Mouse (Mus musculus): Measurements from ENCODE around the gene Snx29. TPM values are rescaled to one million over a fixed set of nuclear protein-coding genes. Genes with fewer than 3 reads are reported as not detected.

The Snx29 gene
- polyA plus RNA-seq, 1 experiment from 2014 or later: 12.1 TPM

- Histone ChIP-seq H3K36me3 (replicated peaks) (no peaks in the 10 kb centered on the region), H3K9me3 (no peaks in the 10 kb centered on the region), H3K4me3 (no peak overlapping the region), H3K27ac (replicated peaks) (no peak overlapping the region), H3K27me3 (replicated peaks; ENCODE audit: low read depth, poor library complexity, severe bottlenecking) (no peaks in the 10 kb centered on the region), H3K4me1 (peaks cover 19% of the 10 kb centered on the region)
- 54% methylated on average over 4 of the region's 4 CpGs for WGBS
- no peak for DNase-seq (ENCODE audit: low spot score)
These were observed 46.5 kb downstream of the Snx29 start for GRCm38 (mm10) chr16:11369162-11369561.

- Histone ChIP-seq H3K36me3 (replicated peaks) (no peaks in the 10 kb centered on the region), H3K27ac (replicated peaks) (no peak overlapping the region), H3K27me3 (replicated peaks; ENCODE audit: low read depth, poor library complexity, severe bottlenecking) (no peaks in the 10 kb centered on the region), H3K4me3 (no peak overlapping the region), H3K9me3 (no peaks in the 10 kb centered on the region), H3K4me1 (peaks cover 19% of the 10 kb centered on the region)
- WGBS: 9% methylated on average over 1 of the region's 1 CpGs
- DNase-seq (ENCODE audit: low spot score): no peak
These were observed 46.9 kb downstream of the Snx29 start for GRCm38 (mm10) chr16:11369642-11370041.

- H3K4me3 ChIP-seq: no peak overlapping the region
- no peaks in the 10 kb centered on the region for H3K27me3 ChIP-seq (replicated peaks; ENCODE audit: low read depth, poor library complexity, severe bottlenecking)
- no peak for DNase-seq (ENCODE audit: low spot score)
- no peaks in the 10 kb centered on the region for H3K36me3 ChIP-seq (replicated peaks)
- peaks cover 19% of the 10 kb centered on the region for H3K4me1 ChIP-seq
- H3K9me3 ChIP-seq: no peaks in the 10 kb centered on the region
- 79% methylated on average over 7 of the region's 7 CpGs for WGBS
- H3K27ac ChIP-seq (replicated peaks): no peak overlapping the region
These were observed 47.4 kb downstream of the Snx29 start for GRCm38 (mm10) chr16:11370132-11370544.

GRCm38 (mm10) chr16:11379264-11379663, 56.6 kb downstream of the Snx29 start:
- no peak for DNase-seq (ENCODE audit: low spot score)
- H3K4me1 ChIP-seq: no peaks in the 10 kb centered on the region
- no peaks in the 10 kb centered on the region for H3K9me3 ChIP-seq
- H3K27me3 ChIP-seq (replicated peaks; ENCODE audit: low read depth, poor library complexity, severe bottlenecking): no peaks in the 10 kb centered on the region
- no peak overlapping the region for H3K27ac ChIP-seq (replicated peaks)
- WGBS: 64% methylated on average over 3 of the region's 3 CpGs
- H3K36me3 ChIP-seq (replicated peaks): no peaks in the 10 kb centered on the region; the same call in 1 of the 2 replicates
- no peak overlapping the region for H3K4me3 ChIP-seq

- no peak for DNase-seq (ENCODE audit: low spot score)
- Histone ChIP-seq H3K9me3 (no peaks in the 10 kb centered on the region), H3K4me1 (0 out of 2 replicates have a peak, but pooled peaks cover 2% of the 10 kb centered on the region), H3K27me3 (replicated peaks; ENCODE audit: low read depth, poor library complexity, severe bottlenecking) (no peaks in the 10 kb centered on the region), H3K4me3 (no peak overlapping the region), H3K36me3 (replicated peaks) (no peaks in the 10 kb centered on the region; the same call in 1 of the 2 replicates), H3K27ac (replicated peaks) (no peak overlapping the region)
- WGBS: 89% methylated on average over 5 of the region's 5 CpGs
These were observed 57.3 kb downstream of the Snx29 start for GRCm38 (mm10) chr16:11380038-11380437.

- no peaks in the 10 kb centered on the region for H3K27me3 ChIP-seq (replicated peaks; ENCODE audit: low read depth, poor library complexity, severe bottlenecking)
- H3K36me3 ChIP-seq (replicated peaks): no peaks in the 10 kb centered on the region; the same call in 1 of the 2 replicates
- H3K4me3 ChIP-seq: no peak overlapping the region
- H3K4me1 ChIP-seq: 0 out of 2 replicates have a peak, but pooled peaks cover 2% of the 10 kb centered on the region
- H3K27ac ChIP-seq (replicated peaks): no peak overlapping the region
- 88% methylated on average over 8 of the region's 8 CpGs for WGBS
- DNase-seq (ENCODE audit: low spot score): no peak
- no peaks in the 10 kb centered on the region for H3K9me3 ChIP-seq
These were observed 58.2 kb downstream of the Snx29 start for GRCm38 (mm10) chr16:11380871-11381270.

GRCm38 (mm10) chr16:11384361-11384760, 61.7 kb downstream of the Snx29 start:
- WGBS: 87% methylated on average over 5 of the region's 5 CpGs
- H3K36me3 ChIP-seq (replicated peaks): no peaks in the 10 kb centered on the region
- no peaks in the 10 kb centered on the region for H3K9me3 ChIP-seq
- no peak overlapping the region for H3K27ac ChIP-seq (replicated peaks)
- DNase-seq (ENCODE audit: low spot score): no peak
- no peak overlapping the region for H3K4me3 ChIP-seq
- 0 out of 2 replicates have a peak, but pooled peaks cover 2% of the 10 kb centered on the region for H3K4me1 ChIP-seq
- H3K27me3 ChIP-seq (replicated peaks; ENCODE audit: low read depth, poor library complexity, severe bottlenecking): no peaks in the 10 kb centered on the region

GRCm38 (mm10) chr16:11385150-11385549, 62.4 kb downstream of the Snx29 start:
- Histone ChIP-seq H3K4me1 (0 out of 2 replicates have a peak, but pooled peaks cover 2% of the 10 kb centered on the region), H3K36me3 (replicated peaks) (no peaks in the 10 kb centered on the region), H3K27me3 (replicated peaks; ENCODE audit: low read depth, poor library complexity, severe bottlenecking) (no peaks in the 10 kb centered on the region), H3K4me3 (no peak overlapping the region), H3K27ac (replicated peaks) (no peak overlapping the region), H3K9me3 (no peaks in the 10 kb centered on the region)
- DNase-seq (ENCODE audit: low spot score): no peak
- 62% methylated on average over 5 of the region's 5 CpGs for WGBS

GRCm38 (mm10) chr16:11385798-11386197, 63.1 kb downstream of the Snx29 start:
- H3K9me3 ChIP-seq: no peaks in the 10 kb centered on the region
- DNase-seq (ENCODE audit: low spot score): no peak
- H3K4me3 ChIP-seq: no peak overlapping the region
- H3K27ac ChIP-seq (replicated peaks): no peak overlapping the region
- WGBS: 91% methylated on average over 5 of the region's 5 CpGs
- no peaks in the 10 kb centered on the region for H3K27me3 ChIP-seq (replicated peaks; ENCODE audit: low read depth, poor library complexity, severe bottlenecking)
- H3K36me3 ChIP-seq (replicated peaks): no peaks in the 10 kb centered on the region
- H3K4me1 ChIP-seq: 0 out of 2 replicates have a peak, but pooled peaks cover 2% of the 10 kb centered on the region

- no peak for DNase-seq (ENCODE audit: low spot score)
These were observed 63.5 kb downstream of the Snx29 start for GRCm38 (mm10) chr16:11386221-11386620.

GRCm38 (mm10) chr16:11388085-11388484, 65.4 kb downstream of the Snx29 start:
- no peaks in the 10 kb centered on the region for H3K27me3 ChIP-seq (replicated peaks; ENCODE audit: low read depth, poor library complexity, severe bottlenecking)
- WGBS: 76% methylated on average over 2 of the region's 2 CpGs
- no peak for DNase-seq (ENCODE audit: low spot score)
- no peaks in the 10 kb centered on the region for H3K36me3 ChIP-seq (replicated peaks)
- H3K9me3 ChIP-seq: no peaks in the 10 kb centered on the region
- no peak overlapping the region for H3K27ac ChIP-seq (replicated peaks)
- no peak overlapping the region for H3K4me3 ChIP-seq
- 0 out of 2 replicates have a peak, but pooled peaks cover 2% of the 10 kb centered on the region for H3K4me1 ChIP-seq

More at GRCm38 (mm10) chr16:11386221-11386620, 63.5 kb downstream of the Snx29 start:
- 0 out of 2 replicates have a peak, but pooled peaks cover 2% of the 10 kb centered on the region for H3K4me1 ChIP-seq
- H3K27me3 ChIP-seq (replicated peaks; ENCODE audit: low read depth, poor library complexity, severe bottlenecking): no peaks in the 10 kb centered on the region
- H3K27ac ChIP-seq (replicated peaks): no peak overlapping the region
- H3K36me3 ChIP-seq (replicated peaks): no peaks in the 10 kb centered on the region
- no peak overlapping the region for H3K4me3 ChIP-seq
- no peaks in the 10 kb centered on the region for H3K9me3 ChIP-seq

GRCm38 (mm10) chr16:11389324-11389723, 66.6 kb downstream of the Snx29 start:
- 43% methylated on average over 2 of the region's 2 CpGs for WGBS
- no peaks in the 10 kb centered on the region for H3K36me3 ChIP-seq (replicated peaks)
- no peaks in the 10 kb centered on the region for H3K27me3 ChIP-seq (replicated peaks; ENCODE audit: low read depth, poor library complexity, severe bottlenecking)
- no peaks in the 10 kb centered on the region for H3K9me3 ChIP-seq
- no peak for DNase-seq (ENCODE audit: low spot score)
- no peak overlapping the region for H3K27ac ChIP-seq (replicated peaks)
- H3K4me3 ChIP-seq: no peak overlapping the region
- 0 out of 2 replicates have a peak, but pooled peaks cover 2% of the 10 kb centered on the region for H3K4me1 ChIP-seq

GRCm38 (mm10) chr16:11396570-11396969, 73.9 kb downstream of the Snx29 start:
- Histone ChIP-seq H3K9me3 (no peaks in the 10 kb centered on the region), H3K27me3 (replicated peaks; ENCODE audit: low read depth, poor library complexity, severe bottlenecking) (no peaks in the 10 kb centered on the region), H3K27ac (replicated peaks) (no peak overlapping the region), H3K36me3 (replicated peaks) (no peaks in the 10 kb centered on the region), H3K4me1 (no peaks in the 10 kb centered on the region), H3K4me3 (no peak overlapping the region)
- 57% methylated on average over 2 of the region's 2 CpGs for WGBS
- no peak for DNase-seq (ENCODE audit: low spot score)

Data from embryonic facial prominence, embryonic 10.5 days (tissue).